Mouse (Mus musculus): ENCODE results near the gene Defb48.
A peak's percentile ranks its signal among the peaks of the same experiment; 100 is the strongest.

Defb48 gene

GRCm38 (mm10) chr14:62928101-62928541 lies 56.2 kb downstream of the Defb48 start:
- DNase-seq (ENCODE audit: low spot score): peak; percentile 56
